Mouse (Mus musculus) monocyte, adult 5-6 weeks (primary cell): ENCODE measurements around the gene Nck1. TPM values are rescaled to one million over a fixed set of nuclear protein-coding genes. Genes with fewer than 3 reads are reported as not detected.

ENCODE experiments used
- ATAC-seq: fragments of 153-309, 156-312 bp; replicated peaks from 2 replicates; pipeline ENCODE4 v1.8.0; 2017; ENCODE audit warnings: mild to moderate bottlenecking; ENCODE audit not compliant: low TSS enrichment, insufficient number of reproducible peaks, severe bottlenecking, poor library complexity, low FRiP score
- total RNA-seq: library from RNA; stranded (forward); fragments of 200-1000, 200-491, 200-594 nt; gene quantifications from 3 replicates; pipeline ENCODE4 v1.2.3, GENCODE M21; 2017

The Nck1 gene
- total RNA-seq, 1 experiment from 2014 or later: 81.6 TPM

DNA sequence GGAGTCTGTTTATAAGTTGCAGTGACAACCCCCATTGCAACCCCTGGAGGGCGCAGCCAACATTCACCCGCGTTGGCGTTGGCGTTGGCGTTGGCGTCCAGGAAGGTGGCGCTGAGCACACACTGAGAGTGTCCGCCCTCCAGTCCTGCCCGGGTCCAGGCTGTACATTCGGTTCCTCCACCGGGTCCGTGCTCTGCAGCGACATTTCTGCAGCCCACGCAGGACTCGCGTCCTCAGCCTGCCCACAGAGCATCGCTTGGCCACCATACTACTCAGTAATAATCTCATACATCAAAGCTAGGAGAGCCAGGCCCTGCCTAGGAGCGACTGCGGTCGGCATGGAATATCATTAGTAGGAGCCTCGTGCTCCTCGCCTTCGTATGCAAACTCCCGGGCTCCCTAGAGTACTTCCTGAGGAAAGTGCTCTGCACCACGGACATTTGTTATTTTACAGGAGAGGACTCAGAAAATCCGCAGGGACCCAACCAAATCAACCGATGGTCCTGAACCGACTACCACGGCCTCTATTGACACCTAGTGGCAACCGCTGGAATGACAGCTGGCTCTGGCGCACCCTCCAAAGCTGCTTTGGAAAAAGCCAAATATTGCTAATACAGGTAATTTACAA lies 99.8 kb downstream of the Nck1 start:
- ATAC-seq: peak; percentile 59

Other genes starting within 250 kb of the Nck1 start
- gene Il20rb, start 59.3 kb downstream of the Nck1 start, total RNA-seq: 3.2 to 6.9 TPM (median 3.6 TPM) in 3 replicates
- not detected in 3 replicates for gene Slc35g2, start 25.0 kb upstream of the Nck1 start, total RNA-seq
- 88.0 to 131 TPM (median 96.2 TPM) in 3 replicates for gene Stag1, start 51.7 kb upstream of the Nck1 start, total RNA-seq